Mouse (Mus musculus) G1E (cell line): Measurements from ENCODE around the gene Ube2d2b.

Experiments
- CTCF ChIP-seq: IDR thresholded peaks from 2 replicates; pipeline ENCODE4 v1.5.1; 2012; ENCODE audit warnings: low read depth, low read length, inconsistent platforms, mixed read lengths
- GATA1 ChIP-seq: IDR thresholded peaks from 2 replicates; pipeline ENCODE4 v1.6.1; 2012; ENCODE audit warnings: borderline replicate concordance, low read length, inconsistent platforms, mixed read lengths
- GATA2 ChIP-seq: IDR thresholded peaks from 2 replicates; pipeline ENCODE4 v1.6.1; 2012; ENCODE audit warnings: low read depth, low read length, inconsistent platforms, borderline replicate concordance
- POLR2AphosphoS5 ChIP-seq: IDR thresholded peaks from 2 replicates; pipeline ENCODE4 v1.6.1; 2012; ENCODE audit warnings: low read depth, low read length, inconsistent platforms; ENCODE audit not compliant: insufficient replicate concordance
- TAL1 ChIP-seq: conservative IDR thresholded peaks from 2 replicates; pipeline ENCODE4 v1.6.1; 2012; ENCODE audit warnings: low read depth, low read length, inconsistent platforms, mixed read lengths

DNA sequence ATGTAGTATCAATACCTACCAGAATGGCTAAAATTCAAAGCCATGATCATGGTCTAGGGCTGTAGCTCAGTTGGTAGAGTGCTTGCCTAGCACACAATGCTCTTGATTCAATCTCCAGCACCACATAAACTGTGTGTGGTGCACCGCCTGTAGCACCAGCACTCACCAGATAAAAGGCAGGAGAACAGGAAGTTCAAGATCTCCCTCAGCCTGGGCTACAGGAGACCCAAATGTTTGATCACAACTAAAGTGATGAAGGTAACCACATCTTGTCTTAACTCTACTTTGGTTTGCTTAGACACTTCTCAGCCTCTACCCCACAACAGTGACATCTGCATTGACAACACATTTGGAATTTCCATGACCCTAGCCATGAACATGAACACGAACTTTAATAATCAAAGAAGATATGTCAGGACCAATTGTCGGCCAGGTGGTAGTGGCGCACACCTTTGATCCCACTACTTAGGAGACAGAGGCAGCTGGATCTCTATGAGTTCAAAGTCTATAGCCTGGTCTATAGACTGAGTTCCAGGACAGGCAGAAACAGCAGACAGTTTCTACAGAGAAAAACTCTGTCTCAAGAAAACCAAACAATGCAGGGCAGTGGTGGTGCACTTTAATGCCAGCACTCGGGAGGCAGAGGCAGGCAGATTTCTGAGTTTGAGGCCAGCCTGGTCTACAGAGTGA is 10.8 kb downstream of the Ube2d2b start:
- no peak for TF ChIP-seq CTCF
- no peak for TF ChIP-seq POLR2AphosphoS5
- TF ChIP-seq TAL1: no peak
- TF ChIP-seq GATA2: no peak
- no peak for TF ChIP-seq GATA1
